Mouse (Mus musculus) heart, embryonic 15.5 days (tissue): ENCODE data around the gene Vti1a. TPM values are rescaled to one million over a fixed set of nuclear protein-coding genes. Genes with fewer than 3 reads are reported as not detected.

ENCODE experiments used
- ATAC-seq: fragments of 200-750 bp; cut with Nextera tagmentation; replicated peaks from 2 replicates; pipeline ENCODE4 v1.8.0; 2017; ENCODE audit warnings: low read depth, moderate TSS enrichment; ENCODE audit not compliant: insufficient number of reproducible peaks, insufficient read depth, low FRiP score
- H3K27ac ChIP-seq: fragments of 300-500 bp; sonication (generic); 2 replicates; pipeline ENCODE4 v1.5.1; 2015; ENCODE audit warnings: mild to moderate bottlenecking, inconsistent platforms
- H3K27me3 ChIP-seq: fragments of 300-500 bp; sonication (generic); 2 replicates; pipeline ENCODE4 v1.6.1; 2015; ENCODE audit warnings: inconsistent platforms
- H3K36me3 ChIP-seq: fragments of 300-500 bp; sonication (generic); 2 replicates; pipeline ENCODE4 v1.6.1; 2015; ENCODE audit warnings: mild to moderate bottlenecking, inconsistent platforms
- H3K4me1 ChIP-seq: fragments of 300-500 bp; sonication (generic); replicated peaks from 2 replicates; pipeline ENCODE4 v1.6.1; 2015; ENCODE audit warnings: inconsistent platforms
- H3K4me2 ChIP-seq: fragments of 300-500 bp; sonication (generic); 2 replicates; pipeline ENCODE4 v1.6.1; 2015; ENCODE audit warnings: inconsistent platforms, mild to moderate bottlenecking, moderate library complexity
- H3K4me3 ChIP-seq: fragments of 300-500 bp; sonication (generic); 2 replicates; pipeline ENCODE4 v1.5.1; 2015; ENCODE audit warnings: mild to moderate bottlenecking, inconsistent platforms
- H3K9ac ChIP-seq: fragments of 300-500 bp; sonication (generic); 2 replicates; pipeline ENCODE4 v1.6.1; 2015; ENCODE audit warnings: mild to moderate bottlenecking, inconsistent platforms
- H3K9me3 ChIP-seq: fragments of 300-500 bp; sonication (generic); replicated peaks from 2 replicates; pipeline ENCODE4 v1.6.1; 2016; ENCODE audit warnings: inconsistent platforms
- WGBS: fragments of 180-500 bp; shearing (Covaris S2); methylation state at CpG from one replicate; pipeline ENCODE4 v1.1.7; 2015; ENCODE audit warnings: mixed read lengths; 5-methylcytosine and 5-hydroxymethylcytosine counted together
- polyA plus RNA-seq: library from polyadenylated mRNA; unstranded; fragments of >200 nt; fragmentation: Nextera tagmentation; extraction: Ambion mirVana; gene quantifications from 2 replicates; pipeline ENCODE4 v1.2.1, GENCODE M21; 2015

Vti1a gene
- polyA plus RNA-seq, 1 experiment from 2014 or later: 13.1 TPM

DNA sequence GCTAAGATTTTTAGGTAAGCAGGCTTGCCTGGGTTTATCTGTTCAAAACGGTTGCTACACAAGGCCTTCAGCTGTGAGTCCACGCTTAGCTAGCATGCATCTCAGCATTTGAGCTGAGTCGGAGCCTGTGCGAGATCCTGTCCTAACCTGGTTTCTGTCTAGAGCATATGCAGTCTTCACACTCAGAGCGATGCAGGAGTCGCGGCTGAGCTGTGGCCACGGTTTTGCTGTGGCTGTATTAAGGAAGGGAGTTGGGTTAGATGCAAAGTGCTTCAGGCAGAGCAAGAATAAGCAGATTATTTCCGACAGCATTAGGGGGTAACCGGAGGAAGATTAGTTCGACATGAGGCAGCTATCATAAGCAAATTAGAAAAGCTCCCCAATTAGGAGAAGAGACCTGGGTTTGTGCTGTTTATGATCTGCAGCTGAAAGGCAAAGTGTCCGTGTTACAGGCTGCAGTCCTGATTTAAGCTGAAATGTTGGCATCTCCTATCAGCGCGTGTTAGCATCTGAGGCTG is 292.8 kb downstream of the Vti1a start:
- H3K27ac ChIP-seq: no peak overlapping the region
- no peaks in the 10 kb centered on the region for H3K27me3 ChIP-seq
- no peak for ATAC-seq
- no peaks in the 10 kb centered on the region for H3K36me3 ChIP-seq
- H3K9ac ChIP-seq: no peak overlapping the region
- H3K4me1 ChIP-seq: 0 out of 2 replicates have a peak, but pooled peaks cover 2% of the 10 kb centered on the region
- no peak overlapping the region for H3K4me3 ChIP-seq
- H3K4me2 ChIP-seq: no peak overlapping the region
- H3K9me3 ChIP-seq: no peaks in the 10 kb centered on the region
- WGBS: 80% methylated on average over 14 of the region's 14 CpGs

GRCm38 (mm10) chr19:55609806-55610205 is 293.7 kb downstream of the Vti1a start:
- Histone ChIP-seq H3K9me3 (no peaks in the 10 kb centered on the region), H3K4me1 (0 out of 2 replicates have a peak, but pooled peaks cover 2% of the 10 kb centered on the region), H3K27ac (no peak overlapping the region), H3K9ac (no peak overlapping the region), H3K4me2 (no peak overlapping the region), H3K4me3 (no peak overlapping the region), H3K36me3 (no peaks in the 10 kb centered on the region), H3K27me3 (no peaks in the 10 kb centered on the region)
- no peak for ATAC-seq
- WGBS: 64% methylated on average over 3 of the region's 3 CpGs

DNA sequence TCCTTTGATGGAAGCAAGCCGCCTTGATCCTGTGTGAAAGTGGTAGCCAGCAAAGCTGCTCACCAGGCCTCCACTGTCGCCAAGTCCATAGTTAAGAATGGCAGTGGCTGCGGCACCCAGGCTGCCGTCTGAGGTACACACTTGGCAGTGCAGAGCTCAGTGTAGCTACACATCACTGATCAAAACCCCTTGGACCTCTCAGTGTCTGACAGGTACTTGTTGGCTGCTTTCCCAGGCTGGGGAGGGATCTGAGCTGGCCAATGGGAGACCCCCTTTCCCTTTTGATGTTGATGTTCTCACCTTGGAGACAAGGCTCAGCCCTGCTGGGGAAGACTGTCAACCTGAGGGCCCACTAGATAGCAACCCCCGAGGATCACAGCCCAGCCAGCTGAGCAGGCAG is 299.6 kb downstream of the Vti1a start:
- Histone ChIP-seq H3K4me1 (peaks cover 18% of the 10 kb centered on the region), H3K9ac (no peak overlapping the region), H3K27me3 (no peaks in the 10 kb centered on the region), H3K36me3 (no peaks in the 10 kb centered on the region), H3K27ac (no peak overlapping the region), H3K4me2 (no peak overlapping the region), H3K9me3 (no peaks in the 10 kb centered on the region), H3K4me3 (no peak overlapping the region)
- WGBS: 44% methylated on average over 5 of the region's 5 CpGs
- peak; percentile 47 for ATAC-seq

DNA sequence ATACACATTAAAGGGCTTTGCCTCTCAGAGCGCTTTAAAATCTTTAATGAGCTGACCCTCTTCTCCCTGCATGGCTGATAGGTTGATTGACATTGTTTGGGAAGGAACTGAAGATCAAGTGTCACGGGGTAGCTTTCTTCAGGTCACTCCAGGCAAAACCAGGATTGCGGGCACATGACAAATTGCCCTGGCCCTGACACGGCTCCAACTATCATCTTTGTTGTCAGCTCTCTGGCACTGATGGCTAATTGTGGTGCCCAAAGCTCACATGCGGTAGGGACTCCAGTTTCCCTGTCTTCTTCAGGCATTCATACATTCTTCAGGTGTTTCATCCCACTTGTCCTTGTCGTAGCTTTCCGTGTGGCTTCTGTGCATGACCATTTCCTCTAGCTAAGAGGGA is 300.2 kb downstream of the Vti1a start:
- H3K4me3 ChIP-seq: no peak overlapping the region
- no peak for ATAC-seq
- 75% methylated on average over 7 of the region's 7 CpGs for WGBS
- H3K9ac ChIP-seq: no peak overlapping the region
- H3K4me2 ChIP-seq: no peak overlapping the region
- no peaks in the 10 kb centered on the region for H3K9me3 ChIP-seq
- H3K27ac ChIP-seq: no peak overlapping the region
- no peaks in the 10 kb centered on the region for H3K27me3 ChIP-seq
- no peaks in the 10 kb centered on the region for H3K36me3 ChIP-seq
- H3K4me1 ChIP-seq: peaks cover 21% of the 10 kb centered on the region

GRCm38 (mm10) chr19:55616937-55617336 is 300.8 kb downstream of the Vti1a start:
- peaks cover 21% of the 10 kb centered on the region for H3K4me1 ChIP-seq
- no peak overlapping the region for H3K4me2 ChIP-seq
- H3K4me3 ChIP-seq: no peak overlapping the region
- no peaks in the 10 kb centered on the region for H3K36me3 ChIP-seq
- H3K9ac ChIP-seq: no peak overlapping the region
- H3K9me3 ChIP-seq: no peaks in the 10 kb centered on the region
- 57% methylated on average over 8 of the region's 8 CpGs for WGBS
- no peak overlapping the region for H3K27ac ChIP-seq
- no peak for ATAC-seq
- no peaks in the 10 kb centered on the region for H3K27me3 ChIP-seq

GRCm38 (mm10) chr19:55618546-55618945 is 302.5 kb downstream of the Vti1a start:
- 96% methylated on average over 7 of the region's 7 CpGs for WGBS
- no peak overlapping the region for H3K4me2 ChIP-seq
- no peak overlapping the region for H3K9ac ChIP-seq
- H3K36me3 ChIP-seq: no peaks in the 10 kb centered on the region
- no peak overlapping the region for H3K27ac ChIP-seq
- ATAC-seq: no peak
- peaks cover 27% of the 10 kb centered on the region for H3K4me1 ChIP-seq
- H3K27me3 ChIP-seq: peaks cover 2% of the 10 kb centered on the region; the same call in 1 of the 2 replicates
- no peak overlapping the region for H3K4me3 ChIP-seq
- no peaks in the 10 kb centered on the region for H3K9me3 ChIP-seq

DNA sequence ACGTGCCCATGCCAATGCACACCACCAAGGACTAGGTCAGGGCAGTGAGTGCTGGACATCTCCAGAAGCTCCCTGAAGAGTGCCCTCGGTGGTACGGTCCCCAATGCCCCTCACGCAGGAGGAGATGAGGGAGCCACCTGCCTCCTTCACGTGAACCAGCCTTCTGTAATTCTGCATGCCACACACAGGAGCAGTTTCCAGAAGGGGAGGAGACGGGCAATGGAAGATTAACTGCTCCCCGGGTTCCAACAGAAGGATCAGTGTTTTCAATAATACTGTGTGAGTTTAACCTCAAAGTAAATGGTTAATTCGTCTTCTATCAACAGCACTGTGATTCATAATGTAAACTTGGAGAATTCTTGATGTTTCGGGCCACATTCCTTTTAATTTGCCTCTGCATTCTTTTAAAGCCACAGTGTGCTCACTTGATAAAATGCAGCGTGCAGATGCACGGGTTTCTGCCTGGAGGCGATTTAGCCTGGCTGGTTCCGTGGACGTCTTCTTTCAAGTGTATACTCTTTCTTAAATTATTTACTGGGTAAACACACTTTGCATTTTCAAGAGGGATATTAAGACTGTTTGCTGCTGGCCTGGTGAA is 304.4 kb downstream of the Vti1a start:
- Histone ChIP-seq H3K36me3 (no peaks in the 10 kb centered on the region), H3K4me2 (no peak overlapping the region), H3K4me3 (no peak overlapping the region), H3K4me1 (peaks cover 25% of the 10 kb centered on the region), H3K27ac (no peak overlapping the region), H3K9me3 (no peaks in the 10 kb centered on the region), H3K9ac (no peak overlapping the region), H3K27me3 (peaks cover 2% of the 10 kb centered on the region; the same call in 1 of the 2 replicates)
- 59% methylated on average over 14 of the region's 14 CpGs for WGBS
- ATAC-seq: no peak

DNA sequence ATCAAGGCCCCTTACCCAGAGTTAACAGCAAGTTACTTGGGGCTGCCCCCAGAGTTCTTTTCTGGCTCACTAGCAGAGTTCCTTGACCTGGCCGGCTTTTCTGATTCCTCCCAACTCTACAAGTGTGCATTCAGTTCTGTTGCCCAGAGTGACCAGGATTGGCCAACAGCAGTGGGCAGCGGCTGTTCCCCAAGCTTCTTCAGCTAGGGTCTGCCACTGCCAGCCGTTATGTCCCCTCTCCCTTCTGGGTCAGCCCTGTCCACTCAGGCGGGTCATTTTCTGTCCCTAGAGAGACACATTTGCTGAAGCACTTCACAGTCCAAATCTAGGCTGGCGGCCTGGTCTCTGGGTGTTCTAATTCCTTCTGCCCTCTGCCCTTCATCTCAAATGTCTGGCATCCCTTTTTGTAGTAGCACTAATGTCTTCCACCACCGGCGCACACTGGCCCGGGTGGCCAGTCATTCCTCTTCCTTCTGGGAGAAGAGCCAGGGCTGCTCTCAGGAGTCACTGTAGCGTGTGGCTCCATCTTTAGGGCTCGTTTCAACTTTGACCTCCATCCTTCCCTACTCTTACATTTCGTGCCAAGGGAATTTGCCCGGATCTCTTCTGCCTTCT is 305.0 kb downstream of the Vti1a start:
- no peaks in the 10 kb centered on the region for H3K9me3 ChIP-seq
- H3K4me2 ChIP-seq: no peak overlapping the region
- no peak overlapping the region for H3K4me3 ChIP-seq
- peaks cover 2% of the 10 kb centered on the region; the same call in 1 of the 2 replicates for H3K27me3 ChIP-seq
- no peak for ATAC-seq
- no peak overlapping the region for H3K27ac ChIP-seq
- 82% methylated on average over 12 of the region's 12 CpGs for WGBS
- no peaks in the 10 kb centered on the region for H3K36me3 ChIP-seq
- no peak overlapping the region for H3K9ac ChIP-seq
- H3K4me1 ChIP-seq: peaks cover 23% of the 10 kb centered on the region

- WGBS: 70% methylated on average over 18 of the region's 18 CpGs
- no peak overlapping the region for H3K4me3 ChIP-seq
- H3K9me3 ChIP-seq: no peaks in the 10 kb centered on the region
- no peak for ATAC-seq
- no peak overlapping the region for H3K27ac ChIP-seq
- no peak overlapping the region for H3K4me2 ChIP-seq
- peaks cover 11% of the 10 kb centered on the region for H3K4me1 ChIP-seq
- no peak overlapping the region for H3K9ac ChIP-seq
- peaks cover 2% of the 10 kb centered on the region; the same call in 1 of the 2 replicates for H3K27me3 ChIP-seq
- H3K36me3 ChIP-seq: no peaks in the 10 kb centered on the region
Measured at GRCm38 (mm10) chr19:55622821-55623220, 306.7 kb downstream of the Vti1a start.

DNA sequence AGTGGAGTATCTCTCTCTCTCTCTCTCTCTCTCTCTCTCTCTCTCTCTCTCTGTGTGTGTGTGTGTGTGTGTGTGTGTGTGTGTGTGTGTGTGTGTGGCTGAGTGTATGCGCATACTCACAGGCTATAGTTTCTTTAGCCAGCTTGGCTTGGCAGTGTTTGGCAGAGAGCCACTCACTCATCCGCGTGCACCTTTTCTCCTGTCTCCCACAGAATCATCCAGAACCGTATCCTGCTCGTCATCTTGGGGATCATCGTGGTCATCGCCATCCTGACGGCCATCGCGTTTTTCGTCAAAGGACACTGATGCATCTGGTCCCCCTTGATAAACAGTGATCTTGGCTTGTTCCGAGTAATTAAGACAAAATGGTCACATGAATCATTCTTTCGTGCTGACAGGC is 307.5 kb downstream of the Vti1a start:
- H3K4me3 ChIP-seq: no peak overlapping the region
- 85% methylated on average over 13 of the region's 13 CpGs for WGBS
- H3K36me3 ChIP-seq: no peaks in the 10 kb centered on the region
- peaks cover 11% of the 10 kb centered on the region for H3K4me1 ChIP-seq
- no peak overlapping the region for H3K9ac ChIP-seq
- H3K27me3 ChIP-seq: peaks cover 2% of the 10 kb centered on the region; the same call in 1 of the 2 replicates
- no peak for ATAC-seq
- H3K27ac ChIP-seq: no peak overlapping the region
- H3K4me2 ChIP-seq: no peak overlapping the region
- no peaks in the 10 kb centered on the region for H3K9me3 ChIP-seq

- Histone ChIP-seq H3K9ac (no peak overlapping the region), H3K4me2 (no peak overlapping the region), H3K36me3 (no peaks in the 10 kb centered on the region), H3K27me3 (peaks cover 2% of the 10 kb centered on the region; the same call in 1 of the 2 replicates), H3K4me3 (no peak overlapping the region), H3K4me1 (peaks cover 6% of the 10 kb centered on the region), H3K27ac (no peak overlapping the region), H3K9me3 (no peaks in the 10 kb centered on the region)
- WGBS: 91% methylated on average over 16 of the region's 16 CpGs
- no peak for ATAC-seq
Measured at GRCm38 (mm10) chr19:55626483-55626882, 310.4 kb downstream of the Vti1a start.

DNA sequence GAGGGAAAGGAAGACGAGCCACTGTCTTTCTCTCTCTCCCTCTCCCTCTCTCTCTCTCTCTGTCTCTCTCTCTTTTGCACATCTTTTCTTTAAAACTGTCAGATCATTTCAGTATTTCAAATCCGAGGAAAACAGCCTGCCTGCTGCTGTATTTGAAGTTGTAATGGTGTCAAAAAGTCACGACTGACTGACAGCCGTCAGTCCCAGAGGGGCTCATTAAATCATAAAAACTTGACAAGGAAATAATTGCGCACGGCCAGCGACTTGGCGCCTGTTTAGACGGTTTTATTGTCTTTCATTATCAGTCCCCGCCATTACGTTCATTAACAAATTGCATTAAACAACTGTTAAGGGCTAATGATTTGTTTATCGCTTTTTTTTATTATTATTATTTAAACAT is 310.9 kb downstream of the Vti1a start:
- no peaks in the 10 kb centered on the region for H3K9me3 ChIP-seq
- peaks cover 2% of the 10 kb centered on the region; the same call in 1 of the 2 replicates for H3K27me3 ChIP-seq
- ATAC-seq: no peak
- no peak overlapping the region for H3K9ac ChIP-seq
- 85% methylated on average over 12 of the region's 12 CpGs for WGBS
- H3K36me3 ChIP-seq: no peaks in the 10 kb centered on the region
- H3K4me2 ChIP-seq: no peak overlapping the region
- no peak overlapping the region for H3K27ac ChIP-seq
- no peak overlapping the region for H3K4me3 ChIP-seq
- H3K4me1 ChIP-seq: peaks cover 6% of the 10 kb centered on the region
